Mouse (Mus musculus): ENCODE results near the gene Tmem94.

DNA sequence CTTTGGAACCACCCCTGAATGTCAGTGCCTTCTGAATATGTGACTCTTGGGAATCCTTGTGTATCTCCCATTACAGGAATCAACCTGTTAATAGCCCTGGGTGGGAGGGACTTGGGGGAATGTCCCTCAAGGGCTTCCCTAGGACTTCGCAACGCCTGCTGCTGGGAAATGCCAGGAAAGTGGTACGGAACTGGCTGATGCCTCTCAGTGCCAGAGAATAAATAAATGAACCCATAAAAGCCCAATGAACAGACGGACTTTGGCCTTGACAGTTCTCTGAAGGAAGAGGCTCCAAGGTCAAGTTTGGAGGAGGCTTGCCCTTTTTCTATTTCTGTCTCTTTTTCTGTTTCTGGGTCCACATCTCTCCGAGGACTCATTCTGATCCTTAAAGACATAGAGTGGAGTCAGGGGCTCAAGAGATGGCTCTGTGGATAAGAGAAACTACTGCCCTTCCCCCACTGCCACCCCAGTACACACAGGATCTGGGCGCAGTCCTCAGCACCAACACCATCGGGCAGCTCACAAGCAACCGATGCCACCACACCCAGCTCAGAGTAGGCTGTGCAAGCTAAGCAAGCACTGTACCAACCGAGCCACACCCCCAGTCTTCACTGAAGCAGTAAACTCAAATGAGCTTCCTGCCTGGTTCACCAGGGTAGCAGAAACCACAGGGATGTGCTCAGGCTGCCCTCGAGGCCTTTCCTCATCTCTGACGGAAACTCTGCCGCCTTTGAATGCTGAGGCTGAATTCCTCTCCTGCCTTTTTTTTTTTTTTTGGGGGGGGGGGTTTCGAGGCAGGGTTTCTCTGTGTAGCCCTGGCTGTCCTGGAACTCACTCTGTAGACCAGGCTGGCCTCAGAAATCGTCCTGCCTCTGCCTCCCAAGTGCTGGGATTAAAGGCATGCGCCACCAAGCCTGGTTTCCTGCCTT lies 48.6 kb upstream of the Tmem94 start:
- TF ChIP-seq CTCF (IDR thresholded peaks at IDR 0.05; ENCODE audit: insufficient read depth, low read depth, low read length), result no peak
- no peak for TF ChIP-seq POLR2A (IDR thresholded peaks at IDR 0.05; ENCODE audit: insufficient read depth, low read depth, low read length)

Measured in olfactory bulb, adult 2 months (tissue).